24 mouse cellular contexts compared by ENCODE assay signal in genomic region chr5:124488885-124489284, GRCm38 (mm10).
"Had no signal": no experiment of that assay in that cellular context is flagged by ENCODE, and none has a peak within 500 bp of the region (broad histone marks: within the 10 kb centered on the region; RNA-seq: fewer than 3 reads in every experiment).

No protein-coding gene starts in this region.

- ATAC-seq: liver, embryonic 12.5 days; midbrain, embryonic 13.5 days had no signal

- DNase-seq: kidney, adult 8-10 months; kidney, postnatal 10 days; kidney, postnatal 36 days; layer of hippocampus, adult 9-11 months; liver; lung, adult 18-20 months; lung, postnatal 10 days; lung, postnatal 36 days; right cerebral cortex, adult 18-20 months; right cerebral cortex, postnatal 14 days; right cerebral cortex, postnatal 4 days; thymus, adult 18-20 months; thymus, postnatal 36 days had no signal

- H3K9ac ChIP-seq: kidney, embryonic 15.5 days; limb, embryonic 13.5 days; liver, embryonic 12.5 days; liver, embryonic 15.5 days; lung, embryonic 15.5 days; midbrain, embryonic 13.5 days; neural tube, embryonic 12.5 days; neural tube, embryonic 15.5 days had no signal

- H3K4me2 ChIP-seq: kidney, embryonic 15.5 days; limb, embryonic 13.5 days; liver, embryonic 12.5 days; liver, embryonic 15.5 days; lung, embryonic 15.5 days; midbrain, embryonic 13.5 days; neural tube, embryonic 12.5 days; neural tube, embryonic 15.5 days had no signal

- H3K27ac ChIP-seq: kidney, embryonic 15.5 days; limb, embryonic 10.5 days; limb, embryonic 13.5 days; liver, embryonic 12.5 days; liver, embryonic 15.5 days; lung, embryonic 15.5 days; midbrain, embryonic 10.5 days; midbrain, embryonic 13.5 days; neural tube, embryonic 12.5 days; neural tube, embryonic 15.5 days had no signal

- H3K9me3 ChIP-seq: kidney, embryonic 15.5 days; limb, embryonic 10.5 days; limb, embryonic 13.5 days; liver, embryonic 12.5 days; liver, embryonic 15.5 days; lung, embryonic 15.5 days; megakaryocyte, embryonic 14.5 days; midbrain, embryonic 10.5 days; midbrain, embryonic 13.5 days; neural tube, embryonic 12.5 days; neural tube, embryonic 15.5 days had no signal

- H3K4me3 ChIP-seq: kidney, embryonic 15.5 days; limb, embryonic 10.5 days; limb, embryonic 13.5 days; liver, embryonic 12.5 days; liver, embryonic 15.5 days; lung, embryonic 15.5 days; megakaryocyte, embryonic 14.5 days; midbrain, embryonic 10.5 days; midbrain, embryonic 13.5 days; neural tube, embryonic 12.5 days; neural tube, embryonic 15.5 days had no signal

- H3K27me3 ChIP-seq: kidney, embryonic 15.5 days; limb, embryonic 13.5 days; liver, embryonic 12.5 days; liver, embryonic 15.5 days; lung, embryonic 15.5 days; megakaryocyte, embryonic 14.5 days; midbrain, embryonic 13.5 days; neural tube, embryonic 12.5 days; neural tube, embryonic 15.5 days had no signal
